Mouse (Mus musculus) embryo, embryonic 9.5 days (tissue): ENCODE measurements around the gene Gm49355.
A peak's percentile ranks its signal among the peaks of the same experiment; 100 is the strongest.

Experiments used
- DNase-seq: peaks from one replicate; pipeline ENCODE4 v3.0.0-alpha.2; 2017; ENCODE audit errors: extremely low spot score

Gene Gm49355

GRCm38 (mm10) chr14:12342458-12343131 lies 58.8 kb downstream of the Gm49355 start:
- DNase-seq = peak; percentile 49

GRCm38 (mm10) chr14:12343451-12343941 lies 59.7 kb downstream of the Gm49355 start:
- DNase-seq = no peak

GRCm38 (mm10) chr14:12344061-12344745 lies 60.4 kb downstream of the Gm49355 start:
- peak; percentile 42 for DNase-seq

- DNase-seq = peak; percentile 60
These were observed 61.0 kb downstream of the Gm49355 start for GRCm38 (mm10) chr14:12344746-12345240.

GRCm38 (mm10) chr14:12345241-12345921 lies 61.6 kb downstream of the Gm49355 start:
- peak; percentile 37 for DNase-seq

GRCm38 (mm10) chr14:12346011-12346864 lies 62.5 kb downstream of the Gm49355 start:
- DNase-seq = peak; percentile 59

- DNase-seq = peak; percentile 48
These were observed 63.3 kb downstream of the Gm49355 start for GRCm38 (mm10) chr14:12346865-12347600.

- DNase-seq = no peak
These were observed 64.3 kb downstream of the Gm49355 start, which contains the start of gene Fezf2 for GRCm38 (mm10) chr14:12348089-12348488. Gene Fezf2 (minus strand): TSS chr14:12348189.

- peak; percentile 48 for DNase-seq
These were observed 65.7 kb downstream of the Gm49355 start for GRCm38 (mm10) chr14:12349334-12350090.

- no peak for DNase-seq
These were observed 66.6 kb downstream of the Gm49355 start for GRCm38 (mm10) chr14:12350271-12350916.
